Mouse (Mus musculus) liver, adult 2 months (tissue): Measurements from ENCODE around the gene Zfp128.

Experiments used
- CTCF ChIP-seq: fragments of 200-500 bp; IDR thresholded peaks from 2 replicates; pipeline ENCODE4 v1.5.1; 2011; ENCODE audit warnings: low read depth, low read length, control low read depth
- POLR2A ChIP-seq: fragments of 200-500 bp; IDR thresholded peaks from 2 replicates; pipeline ENCODE4 v1.6.1; 2011; ENCODE audit warnings: low read length, control low read depth; ENCODE audit not compliant: insufficient read depth; ENCODE audit errors: extremely low read depth

- TF ChIP-seq CTCF (no peak), POLR2A (no peak)
Measured at GRCm38 (mm10) chr7:12874301-12874700, 6.7 kb upstream of the Zfp128 start.
